Mouse (Mus musculus) liver, embryonic 14.5 days (tissue): Measurements from ENCODE around the gene Rnf19b. TPM values are rescaled to one million over a fixed set of nuclear protein-coding genes. Genes with fewer than 3 reads are reported as not detected.

Source experiments
- ATAC-seq: fragments of 200-750 bp; cut with Nextera tagmentation; 2 replicates; pipeline ENCODE4 v1.8.0; 2017; ENCODE audit warnings: moderate number of reproducible peaks, mild to moderate bottlenecking, moderate library complexity; ENCODE audit not compliant: insufficient read depth
- DNase-seq, 3 experiments: peaks; one replicate each; pipeline ENCODE4 v3.0.0-alpha.2; 2012 to 2013; ENCODE audit warnings: low read depth in 3 of 3, low spot score in 3 of 3
- H3K27ac ChIP-seq: fragments of 300-500 bp; sonication (generic); 2 replicates; pipeline ENCODE4 v1.5.1; 2014; ENCODE audit warnings: moderate library complexity, mild to moderate bottlenecking, control low read depth, inconsistent platforms
- H3K27me3 ChIP-seq: fragments of 300-500 bp; sonication (generic); 2 replicates; pipeline ENCODE4 v1.6.1; 2014; ENCODE audit warnings: mild to moderate bottlenecking, low read length, moderate library complexity; ENCODE audit not compliant: control insufficient read depth, insufficient read depth
- H3K36me3 ChIP-seq: fragments of 300-500 bp; sonication (generic); replicated peaks from 2 replicates; pipeline ENCODE4 v1.6.1; 2014; ENCODE audit warnings: low read depth; ENCODE audit not compliant: control insufficient read depth, insufficient read depth
- H3K4me1 ChIP-seq, 2 experiments: fragments of 200-500 bp in 1 of 2; fragments of 300-500 bp in 1 of 2; sonication (generic) in 1 of 2; replicated peaks; 2 replicates each; pipeline ENCODE4 v1.6.1; 2012 to 2014; ENCODE audit warnings: antibody characterized with exemption in 1 of 2, inconsistent platforms in 1 of 2, low read length in 1 of 2; ENCODE audit not compliant: control insufficient read depth in 2 of 2, insufficient read depth in 2 of 2
- H3K4me2 ChIP-seq: fragments of 300-500 bp; sonication (generic); 2 replicates; pipeline ENCODE4 v1.6.1; 2014; ENCODE audit warnings: low read depth, mild to moderate bottlenecking, control low read depth, moderate library complexity
- H3K4me3 ChIP-seq, 2 experiments: fragments of 200-500 bp in 1 of 2; fragments of 300-500 bp in 1 of 2; sonication (generic) in 1 of 2; 2 replicates each; pipeline ENCODE4 v1.5.1; 2012 to 2014; ENCODE audit warnings: low read depth in 2 of 2, low read length in 2 of 2, mild to moderate bottlenecking in 2 of 2, control low read depth in 1 of 2, inconsistent platforms in 1 of 2, moderate library complexity in 1 of 2; ENCODE audit not compliant: insufficient read depth in 1 of 2
- H3K9ac ChIP-seq: fragments of 300-500 bp; sonication (generic); replicated peaks from 2 replicates; pipeline ENCODE4 v1.6.1; 2014; ENCODE audit warnings: mild to moderate bottlenecking, control low read depth, moderate library complexity
- H3K9me3 ChIP-seq: fragments of 300-500 bp; sonication (generic); 2 replicates; pipeline ENCODE4 v1.6.1; 2016; ENCODE audit warnings: low read length, mixed read lengths; ENCODE audit not compliant: control insufficient read depth
- CTCF ChIP-seq: IDR thresholded peaks from 2 replicates; pipeline ENCODE4 v1.5.1; 2016; ENCODE audit warnings: antibody characterized with exemption, low read depth, control low read depth
- EP300 ChIP-seq: IDR thresholded peaks from 2 replicates; pipeline ENCODE4 v1.6.1; 2016; ENCODE audit warnings: antibody characterized with exemption, low read depth
- WGBS: fragments of 180-500 bp; shearing (Covaris S2); extraction: QIAGEN DNeasy Blood & Tissue Kit; methylation state at CpG from one replicate; pipeline ENCODE4 v1.1.7; 2014; ENCODE audit not compliant: insufficient replicate concordance; 5-methylcytosine and 5-hydroxymethylcytosine counted together
- polyA plus RNA-seq, 2 experiments: library from polyadenylated mRNA; depleted of rRNA in 1 of 2; stranded (reverse) in 1 of 2; unstranded in 1 of 2; fragments of >200 nt; fragmentation: Nextera tagmentation in 1 of 2; extraction: Ambion mirVana in 1 of 2; gene quantifications; 2 replicates each; pipeline versions ENCODE4 v1.2.1 to v1.2.3; 2012 to 2014

Gene Rnf19b
- polyA plus RNA-seq, 2 experiments: 4.0 to 11.2 TPM

- H3K27ac ChIP-seq: no peak overlapping the region
- 76% methylated on average over 7 of the region's 7 CpGs for WGBS
- H3K4me3 ChIP-seq: no peak overlapping the region
- H3K4me2 ChIP-seq: no peak overlapping the region
- H3K36me3 ChIP-seq: no peaks in the 10 kb centered on the region
- H3K9ac ChIP-seq: no peak overlapping the region
- no peak for DNase-seq
- H3K4me1 ChIP-seq: no peaks in the 10 kb centered on the region
- no peak for ATAC-seq
- no peaks in the 10 kb centered on the region for H3K9me3 ChIP-seq
- TF ChIP-seq CTCF: no peak
- no peak for TF ChIP-seq EP300
- H3K27me3 ChIP-seq: peaks cover 27% of the 10 kb centered on the region
Measured at GRCm38 (mm10) chr4:129108624-129109023, 50.6 kb downstream of the Rnf19b start.

- H3K9me3 ChIP-seq: no peaks in the 10 kb centered on the region
- peaks cover 11% of the 10 kb centered on the region for H3K27me3 ChIP-seq
- DNase-seq (no peak), ATAC-seq (no peak)
- no peak overlapping the region for H3K4me2 ChIP-seq
- no peak overlapping the region for H3K27ac ChIP-seq
- TF ChIP-seq CTCF: no peak
- no peak for TF ChIP-seq EP300
- H3K4me3 ChIP-seq: no peak overlapping the region
- no peak overlapping the region for H3K9ac ChIP-seq
- 64% methylated on average over 6 of the region's 6 CpGs for WGBS
- H3K36me3 ChIP-seq: no peaks in the 10 kb centered on the region
- H3K4me1 ChIP-seq: no peaks in the 10 kb centered on the region
Measured at GRCm38 (mm10) chr4:129110804-129111203, 52.7 kb downstream of the Rnf19b start.

- H3K9me3 ChIP-seq: no peaks in the 10 kb centered on the region
- DNase-seq: no peak
- no peaks in the 10 kb centered on the region for H3K4me1 ChIP-seq
- ATAC-seq: no peak
- H3K36me3 ChIP-seq: no peaks in the 10 kb centered on the region
- no peak overlapping the region for H3K4me2 ChIP-seq
- H3K27ac ChIP-seq: no peak overlapping the region
- no peak overlapping the region for H3K9ac ChIP-seq
- TF ChIP-seq EP300 (no peak), CTCF (peak; percentile 63)
- H3K27me3 ChIP-seq: peaks cover 6% of the 10 kb centered on the region
- WGBS: 40% methylated on average over 11 of the region's 11 CpGs
- no peak overlapping the region for H3K4me3 ChIP-seq
Measured at GRCm38 (mm10) chr4:129111350-129111749, 53.3 kb downstream of the Rnf19b start.

- no peaks in the 10 kb centered on the region for H3K4me1 ChIP-seq
- WGBS: 64% methylated on average over 13 of the region's 13 CpGs
- H3K4me2 ChIP-seq: no peak overlapping the region
- no peak overlapping the region for H3K4me3 ChIP-seq
- no peak for DNase-seq
- H3K9me3 ChIP-seq: no peaks in the 10 kb centered on the region
- H3K36me3 ChIP-seq: no peaks in the 10 kb centered on the region
- peaks cover 2% of the 10 kb centered on the region; the same call in 1 of the 2 replicates for H3K27me3 ChIP-seq
- no peak for ATAC-seq
- H3K9ac ChIP-seq: no peak overlapping the region
- H3K27ac ChIP-seq: no peak overlapping the region
- no peak for TF ChIP-seq CTCF
- TF ChIP-seq EP300: no peak
Measured at GRCm38 (mm10) chr4:129112231-129112630, 54.2 kb downstream of the Rnf19b start.

- Histone ChIP-seq H3K27ac (no peak overlapping the region), H3K9me3 (no peaks in the 10 kb centered on the region), H3K9ac (no peak overlapping the region), H3K4me1 (no peaks in the 10 kb centered on the region), H3K4me2 (no peak overlapping the region), H3K27me3 (peaks cover 2% of the 10 kb centered on the region; the same call in 1 of the 2 replicates), H3K4me3 (no peak overlapping the region), H3K36me3 (no peaks in the 10 kb centered on the region)
- TF ChIP-seq EP300 (no peak), CTCF (peak; percentile 99)
- 22% methylated on average over 28 of the region's 28 CpGs for WGBS
- DNase-seq (peak; percentile 63 to 66 (median 66)), ATAC-seq (peak; percentile 57)
Measured at GRCm38 (mm10) chr4:129113083-129113988, 55.3 kb downstream of the Rnf19b start.
